Mouse (Mus musculus): ENCODE results near the gene Apbb1ip.

Gene Apbb1ip

GRCm38 (mm10) chr2:22773549-22774180 lies at the start of gene Apbb1ip:
Gene Apbb1ip (plus strand): TSS chr2:22774094.
- no peak for DNase-seq (ENCODE audit: extremely low read depth, insufficient read length, low spot score)

GRCm38 (mm10) chr2:22727113-22727512 lies 46.8 kb upstream of the Apbb1ip start:
- no peak for DNase-seq (ENCODE audit: extremely low read depth, insufficient read length, low spot score)

GRCm38 (mm10) chr2:22736134-22736533 lies 37.8 kb upstream of the Apbb1ip start:
- no peak for DNase-seq (ENCODE audit: extremely low read depth, insufficient read length, low spot score)

- no peak for DNase-seq (ENCODE audit: extremely low read depth, insufficient read length, low spot score)
These were observed 34.5 kb upstream of the Apbb1ip start for GRCm38 (mm10) chr2:22739369-22739768.

- DNase-seq (ENCODE audit: extremely low read depth, insufficient read length, low spot score): no peak
These were observed 33.5 kb upstream of the Apbb1ip start for GRCm38 (mm10) chr2:22740441-22740840.

GRCm38 (mm10) chr2:22741222-22741621 lies 32.7 kb upstream of the Apbb1ip start:
- DNase-seq (ENCODE audit: extremely low read depth, insufficient read length, low spot score): no peak

- no peak for DNase-seq (ENCODE audit: extremely low read depth, insufficient read length, low spot score)
These were observed 29.7 kb upstream of the Apbb1ip start for GRCm38 (mm10) chr2:22744121-22744761.

DNA sequence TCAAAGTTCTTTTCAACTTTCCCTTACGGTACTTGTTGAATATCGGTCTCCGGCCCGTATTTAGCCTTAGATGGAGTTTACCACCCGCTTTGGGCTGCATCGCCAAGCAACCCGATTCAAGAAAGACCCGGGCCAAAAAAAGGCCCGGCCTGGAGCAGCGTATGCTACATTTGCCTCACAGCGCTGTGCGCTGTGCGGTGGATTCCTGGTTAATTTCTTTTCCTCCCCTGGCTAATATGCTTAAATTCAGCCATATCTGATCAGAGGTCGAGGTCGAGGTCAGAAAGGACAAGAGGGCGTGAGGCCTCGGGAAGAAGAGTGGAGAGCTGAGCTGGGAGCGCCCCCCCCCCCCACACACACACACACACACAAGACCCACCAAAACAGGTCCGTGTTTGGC lies 29.0 kb upstream of the Apbb1ip start:
- peak; percentile 33 for DNase-seq (ENCODE audit: extremely low read depth, insufficient read length, low spot score)

DNA sequence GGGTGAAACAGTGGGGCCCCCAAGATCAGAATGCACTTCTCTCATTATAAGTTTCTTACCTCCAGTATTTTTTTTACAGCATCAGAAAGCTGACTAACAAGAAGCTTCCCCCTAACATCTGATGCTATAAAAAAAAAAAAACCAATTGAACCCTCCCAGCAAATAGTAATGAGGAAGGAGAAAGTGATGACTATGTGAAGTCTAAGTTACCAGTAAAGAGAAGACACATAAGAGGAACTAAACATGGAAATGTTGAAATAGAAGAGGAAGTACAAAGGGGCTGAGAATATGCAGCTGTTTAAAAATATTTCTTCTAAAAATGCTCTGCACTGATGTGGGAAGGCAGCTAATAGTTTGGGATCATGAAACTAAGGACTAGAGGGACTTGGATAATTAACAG lies 27.1 kb upstream of the Apbb1ip start:
- no peak for DNase-seq (ENCODE audit: extremely low read depth, insufficient read length, low spot score)

- DNase-seq (ENCODE audit: extremely low read depth, insufficient read length, low spot score): no peak
These were observed 26.0 kb upstream of the Apbb1ip start for GRCm38 (mm10) chr2:22747941-22748340.

DNA sequence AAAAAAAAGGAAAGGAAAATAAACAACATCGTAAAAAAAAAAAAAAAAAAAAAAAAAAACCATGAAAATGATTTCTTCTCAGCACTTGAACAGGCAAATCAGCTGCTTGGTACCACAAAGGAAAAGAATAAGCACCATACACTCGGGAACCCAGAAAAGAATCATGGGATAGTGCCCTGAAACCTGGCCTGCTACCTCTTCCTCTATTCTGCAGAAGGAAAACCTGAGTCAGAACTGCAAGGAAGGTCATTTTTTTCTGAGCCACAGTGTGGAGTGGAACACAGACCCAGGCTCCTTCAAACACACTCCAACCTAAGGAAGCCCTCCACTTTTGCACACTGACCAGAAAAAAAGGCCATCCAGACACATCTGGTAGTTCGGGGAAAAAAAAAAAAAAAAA lies 24.1 kb upstream of the Apbb1ip start:
- DNase-seq (ENCODE audit: extremely low read depth, insufficient read length, low spot score): no peak

DNA sequence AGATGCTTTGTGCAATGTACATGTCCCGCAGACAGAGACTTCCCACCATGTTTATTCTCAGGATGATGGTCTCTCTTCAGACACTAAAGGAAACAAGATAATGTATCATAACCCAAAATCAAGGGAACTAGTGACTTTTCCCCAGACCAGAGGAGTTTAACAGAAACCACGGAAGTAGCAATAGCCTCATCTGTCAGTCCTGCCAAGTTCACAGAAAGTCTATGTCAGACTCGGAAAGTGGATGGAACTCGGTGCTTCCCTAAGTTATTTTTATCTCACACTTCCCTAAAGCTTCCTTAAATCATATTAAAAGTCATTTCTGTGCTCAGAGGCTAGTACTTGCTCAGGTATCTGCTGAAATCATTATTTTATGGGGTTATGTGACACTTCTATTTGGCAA lies 21.4 kb upstream of the Apbb1ip start:
- no peak for DNase-seq (ENCODE audit: extremely low read depth, insufficient read length, low spot score)

DNA sequence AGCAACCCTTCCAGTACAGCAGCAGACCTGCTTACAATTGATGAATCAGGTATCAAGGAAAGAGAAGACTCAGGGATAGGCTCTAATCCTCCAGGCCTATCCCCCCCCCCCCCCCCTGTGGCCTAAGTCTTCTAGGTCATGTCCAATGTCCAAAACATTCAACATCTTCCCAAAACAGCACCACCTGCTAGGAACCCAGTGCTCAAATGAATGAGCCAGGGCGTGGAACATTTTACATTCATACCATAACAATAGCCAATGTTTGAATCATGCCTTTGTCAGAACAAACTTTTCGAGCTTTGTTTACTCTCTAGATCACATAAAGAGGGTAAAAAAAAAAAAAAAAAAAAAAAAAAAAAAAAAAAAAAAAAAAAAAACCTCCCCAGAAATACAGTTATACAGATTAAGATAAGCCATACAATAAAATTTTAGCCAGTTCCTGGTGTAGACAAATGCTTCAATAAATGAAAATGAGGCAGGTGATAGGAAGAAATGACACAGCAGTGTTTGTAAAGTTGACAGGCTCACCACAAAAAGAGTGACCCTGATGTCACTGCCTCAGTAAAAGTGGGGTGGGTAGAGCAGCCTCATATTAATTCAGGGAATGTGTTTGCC lies 20.3 kb upstream of the Apbb1ip start:
- no peak for DNase-seq (ENCODE audit: extremely low read depth, insufficient read length, low spot score)

GRCm38 (mm10) chr2:22754222-22754824 lies 19.6 kb upstream of the Apbb1ip start:
- no peak for DNase-seq (ENCODE audit: extremely low read depth, insufficient read length, low spot score)

- DNase-seq (ENCODE audit: extremely low read depth, insufficient read length, low spot score): no peak
These were observed 18.3 kb upstream of the Apbb1ip start for GRCm38 (mm10) chr2:22755561-22755960.

GRCm38 (mm10) chr2:22758310-22758972 lies 15.5 kb upstream of the Apbb1ip start:
- no peak for DNase-seq (ENCODE audit: extremely low read depth, insufficient read length, low spot score)

- no peak for DNase-seq (ENCODE audit: extremely low read depth, insufficient read length, low spot score)
These were observed 13.4 kb upstream of the Apbb1ip start for GRCm38 (mm10) chr2:22760452-22760851.

DNA sequence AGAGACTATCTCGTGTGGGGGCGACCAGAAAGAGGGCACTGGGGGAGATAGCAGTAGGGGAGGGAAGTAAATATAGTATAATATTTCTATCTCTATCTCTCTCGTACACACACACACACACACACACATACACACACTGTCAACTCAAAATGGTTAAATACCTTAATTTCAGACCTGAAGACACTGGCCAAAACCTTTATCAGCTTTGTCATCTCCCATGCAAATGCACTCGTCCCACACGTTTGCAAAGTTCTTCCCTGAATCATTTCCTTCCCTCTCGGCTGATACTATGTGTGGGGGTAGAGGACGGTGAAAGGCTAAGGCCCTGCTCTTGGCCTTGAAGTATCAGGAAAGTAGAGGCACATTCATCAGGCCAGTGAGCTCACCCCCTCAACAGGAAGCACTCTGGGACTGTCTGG lies 12.8 kb upstream of the Apbb1ip start:
- no peak for DNase-seq (ENCODE audit: extremely low read depth, insufficient read length, low spot score)

GRCm38 (mm10) chr2:22764774-22765387 lies 9.0 kb upstream of the Apbb1ip start:
- no peak for DNase-seq (ENCODE audit: extremely low read depth, insufficient read length, low spot score)

GRCm38 (mm10) chr2:22771311-22771710 lies 2.6 kb upstream of the Apbb1ip start:
- DNase-seq (ENCODE audit: extremely low read depth, insufficient read length, low spot score): no peak

All from 3134 (cell line).